Mouse (Mus musculus) cerebellum, adult 2 months (tissue): ENCODE measurements around the gene Gm17087. TPM values are rescaled to one million over a fixed set of nuclear protein-coding genes. Genes with fewer than 3 reads are reported as not detected.
A peak's percentile ranks its signal among the peaks of the same experiment; 100 is the strongest.

Experiments
- DNase-seq, 2 experiments: peaks; one replicate each; pipeline ENCODE4 v3.0.0; 2021
- H3K27ac ChIP-seq: fragments of 200-500 bp; 2 replicates; pipeline ENCODE4 v1.5.1; 2012; ENCODE audit warnings: low read length, control low read depth, inconsistent platforms; ENCODE audit not compliant: insufficient read depth
- H3K27me3 ChIP-seq: fragments of 200-500 bp; 2 replicates; pipeline ENCODE4 v1.6.1; 2012; ENCODE audit warnings: inconsistent platforms, mild to moderate bottlenecking, low read length, moderate library complexity; ENCODE audit not compliant: control insufficient read depth, insufficient read depth
- H3K4me1 ChIP-seq: fragments of 200-500 bp; 2 replicates; pipeline ENCODE4 v1.6.1; 2011; ENCODE audit warnings: low read length; ENCODE audit not compliant: control insufficient read depth, insufficient read depth
- H3K4me3 ChIP-seq: fragments of 200-500 bp; replicated peaks from 2 replicates; pipeline ENCODE3; 2011; ENCODE audit warnings: mild to moderate bottlenecking, low read depth, low read length, control low read depth; ENCODE audit not compliant: insufficient read depth
- CTCF ChIP-seq: fragments of 200-500 bp; IDR thresholded peaks from 2 replicates; pipeline ENCODE4 v1.5.1; 2011; ENCODE audit warnings: low read depth, mild to moderate bottlenecking, control low read depth, low read length, moderate library complexity, borderline replicate concordance; ENCODE audit not compliant: insufficient read depth
- POLR2A ChIP-seq: fragments of 200-500 bp; IDR thresholded peaks from 2 replicates; pipeline ENCODE4 v1.6.1; 2011; ENCODE audit warnings: low read length, control low read depth, borderline replicate concordance; ENCODE audit not compliant: insufficient read depth
- WGBS: fragments of 180-500 bp; shearing (Covaris S2); methylation state at CpG from one replicate; pipeline ENCODE4 v1.1.7; 2018; 5-methylcytosine and 5-hydroxymethylcytosine counted together
- polyA plus RNA-seq: library from polyadenylated mRNA; depleted of rRNA; stranded (reverse); fragments of >200 nt; gene quantifications from 2 replicates; pipeline ENCODE4 v1.2.3, GENCODE M21; 2012

The Gm17087 gene
- polyA plus RNA-seq, 1 experiment, result not detected

- Histone ChIP-seq H3K27ac (no peak overlapping the region), H3K4me1 (peaks cover 16% of the 10 kb centered on the region; the same call in 1 of the 2 replicates), H3K27me3 (no peaks in the 10 kb centered on the region), H3K4me3 (no peak overlapping the region)
- WGBS, result 69% methylated on average over 3 of the region's 3 CpGs
- 0 out of 2 replicates have a peak, but pooled peaks have one; percentile 26 for TF ChIP-seq CTCF
- no peak for TF ChIP-seq POLR2A
- DNase-seq, result no peak
Measured at GRCm38 (mm10) chr17:8538102-8538501, 28.6 kb downstream of the Gm17087 start.

- Histone ChIP-seq H3K4me3 (no peak overlapping the region), H3K27me3 (no peaks in the 10 kb centered on the region), H3K27ac (peak overlapping the region; percentile 11; the same call in 1 of the 2 replicates), H3K4me1 (peaks cover 17% of the 10 kb centered on the region; the same call in 1 of the 2 replicates)
- 16% methylated on average over 6 of the region's 6 CpGs for WGBS
- TF ChIP-seq CTCF, result no peak
- TF ChIP-seq POLR2A, result no peak
- peak in 1 of 2 experiments; percentile 56 for DNase-seq
Measured at GRCm38 (mm10) chr17:8536522-8536921, 30.2 kb downstream of the Gm17087 start.

GRCm38 (mm10) chr17:8533828-8534227 lies 32.9 kb downstream of the Gm17087 start:
- Histone ChIP-seq H3K27me3 (no peaks in the 10 kb centered on the region), H3K27ac (no peak overlapping the region), H3K4me3 (no peak overlapping the region), H3K4me1 (peaks cover 17% of the 10 kb centered on the region; the same call in 1 of the 2 replicates)
- WGBS, result 47% methylated on average over 3 of the region's 3 CpGs
- TF ChIP-seq CTCF (peak; percentile 60; the same call in 1 of the 2 replicates), POLR2A (no peak)
- no peak for DNase-seq

GRCm38 (mm10) chr17:8532609-8533008 lies 34.1 kb downstream of the Gm17087 start:
- no peak for TF ChIP-seq POLR2A
- no peak for TF ChIP-seq CTCF
- peak overlapping the region; percentile 71 for H3K27ac ChIP-seq
- no peaks in the 10 kb centered on the region for H3K27me3 ChIP-seq
- no peak overlapping the region for H3K4me3 ChIP-seq
- H3K4me1 ChIP-seq, result peaks cover 17% of the 10 kb centered on the region; the same call in 1 of the 2 replicates
- DNase-seq, result peak; percentile 67 to 82
- WGBS, result 20% methylated on average over 4 of the region's 4 CpGs

- TF ChIP-seq CTCF (peak; percentile 21; the same call in 1 of the 2 replicates), POLR2A (no peak)
- H3K4me1 ChIP-seq, result peaks cover 16% of the 10 kb centered on the region
- H3K27ac ChIP-seq, result no peak overlapping the region
- H3K27me3 ChIP-seq, result no peaks in the 10 kb centered on the region
- peak; percentile 50 to 53 for DNase-seq
- WGBS, result 29% methylated on average over 3 of the region's 3 CpGs
- no peak overlapping the region for H3K4me3 ChIP-seq
Measured at GRCm38 (mm10) chr17:8528641-8529040, 38.1 kb downstream of the Gm17087 start.

GRCm38 (mm10) chr17:8526815-8527261 lies 39.9 kb downstream of the Gm17087 start:
- TF ChIP-seq CTCF (no peak), POLR2A (peak; percentile 53; the same call in 1 of the 2 replicates)
- peak; percentile 77 to 83 for DNase-seq
- H3K27ac ChIP-seq, result peak overlapping the region; percentile 97
- peaks cover 19% of the 10 kb centered on the region for H3K4me1 ChIP-seq
- H3K4me3 ChIP-seq, result peak overlapping the region; percentile 62
- H3K27me3 ChIP-seq, result no peaks in the 10 kb centered on the region
- WGBS, result 5% methylated on average over 9 of the region's 9 CpGs

- H3K4me1 ChIP-seq, result peaks cover 14% of the 10 kb centered on the region
- TF ChIP-seq CTCF (no peak), POLR2A (peak; percentile 45; the same call in 1 of the 2 replicates)
- DNase-seq, result peak; percentile 73 to 77
- H3K27me3 ChIP-seq, result no peaks in the 10 kb centered on the region
- H3K4me3 ChIP-seq, result peak overlapping the region; percentile 62
- peak overlapping the region; percentile 97 for H3K27ac ChIP-seq
- under 1% methylated on average over 21 of the region's 21 CpGs for WGBS
Measured at GRCm38 (mm10) chr17:8525971-8526740, 40.6 kb downstream of the Gm17087 start.
